Mouse (Mus musculus) megakaryocyte, embryonic 14.5 days (primary cell): ENCODE measurements around the gene 1700030K09Rik.

ENCODE experiments used
- FLI1 ChIP-seq: IDR thresholded peaks from 2 replicates; pipeline ENCODE4 v1.6.1; 2012; ENCODE audit warnings: low read length, inconsistent platforms, mixed read lengths
- GATA1 ChIP-seq: IDR thresholded peaks from 3 replicates; pipeline ENCODE4 v1.6.1; 2012; ENCODE audit warnings: mixed read lengths, low read length, inconsistent platforms, borderline replicate concordance

- TF ChIP-seq GATA1 (no peak), FLI1 (no peak)
These were observed 14.1 kb downstream of the 1700030K09Rik start for GRCm38 (mm10) chr8:72457806-72458205.
